8 mouse cellular contexts compared by ENCODE assay signal in genomic region chr1:51998542-51998941, GRCm38 (mm10). TPM values are rescaled to one million over a fixed set of nuclear protein-coding genes. Genes with fewer than 3 reads are reported as not detected.
DNase-seq lines count a peak whose midpoint lies in the region; ATAC-seq and TF ChIP-seq lines count a peak whose summit lies in the region.
"Had no signal": no experiment of that assay in that cellular context is flagged by ENCODE, and none has a peak within 500 bp of the region (broad histone marks: within the 10 kb centered on the region; RNA-seq: fewer than 3 reads in every experiment).

No protein-coding gene starts in this region.

- DNase-seq in liver = peak; percentile 26
- DNase-seq in ES-E14 (ENCODE audit: low read depth, low spot score) = peak; percentile 25
- peak; percentile 73 for DNase-seq in adrenal gland, postnatal 14 days
- peak; percentile 20 to 22 for DNase-seq in gastrocnemius, postnatal 4 days (ENCODE audit: low spot score in 2 of 2)
- peak; percentile 36 for DNase-seq in limb, embryonic 14.5 days (ENCODE audit: low spot score)
- peak; percentile 69 for DNase-seq in splenic B cell, adult 2 months (ENCODE audit: low read depth, low spot score)

- no peaks in the 10 kb centered on the region for H3K36me3 ChIP-seq in liver, embryonic 12.5 days
- H3K36me3 ChIP-seq in ES-E14 (ENCODE audit: control insufficient read depth, insufficient read depth, low read length, poor library complexity, severe bottlenecking) = no peaks in the 10 kb centered on the region
- H3K36me3 ChIP-seq in limb, embryonic 14.5 days (ENCODE audit: control insufficient read depth, insufficient read depth, low read length) = no peaks in the 10 kb centered on the region
- H3K36me3 ChIP-seq in splenic B cell, adult 2 months (ENCODE audit: control insufficient read depth, insufficient read depth, low read length, poor library complexity, severe bottlenecking) = no peaks in the 10 kb centered on the region

- no peak overlapping the region for H3K27ac ChIP-seq in liver, embryonic 12.5 days
- no peak overlapping the region for H3K27ac ChIP-seq in ES-E14 (ENCODE audit: insufficient read depth, low read depth, low read length, poor library complexity, severe bottlenecking)
- no peak overlapping the region for H3K27ac ChIP-seq in limb, embryonic 14.5 days (replicated peaks; ENCODE audit: low read depth, low read length)
- H3K27ac ChIP-seq: macrophage had no signal

- no peak overlapping the region for H3K9ac ChIP-seq in liver, embryonic 12.5 days
- H3K9ac ChIP-seq in ES-E14 (ENCODE audit: insufficient read depth, low read depth, low read length, poor library complexity, severe bottlenecking) = no peak overlapping the region
- no peak overlapping the region for H3K9ac ChIP-seq in limb, embryonic 14.5 days (ENCODE audit: low read depth, low read length, severe bottlenecking)

- no peaks in the 10 kb centered on the region for H3K9me3 ChIP-seq in liver, embryonic 12.5 days (replicated peaks)
- no peaks in the 10 kb centered on the region for H3K9me3 ChIP-seq in ES-E14 (ENCODE audit: control insufficient read depth, insufficient read depth, low read depth, low read length)
- no peaks in the 10 kb centered on the region for H3K9me3 ChIP-seq in limb, embryonic 14.5 days (ENCODE audit: control insufficient read depth, low read length)

- no peak overlapping the region for H3K4me2 ChIP-seq in liver, embryonic 12.5 days
- no peak overlapping the region for H3K4me2 ChIP-seq in limb, embryonic 14.5 days (replicated peaks; ENCODE audit: low read depth, low read length, severe bottlenecking)

- 29% methylated on average over 5 of the region's 5 CpGs for WGBS in liver, embryonic 12.5 days (ENCODE audit: insufficient replicate concordance)
- 54% methylated on average over 5 of the region's 5 CpGs for WGBS in limb, embryonic 14.5 days

- no peaks in the 10 kb centered on the region for H3K27me3 ChIP-seq in liver, embryonic 12.5 days (replicated peaks)
- no peaks in the 10 kb centered on the region for H3K27me3 ChIP-seq in limb, embryonic 14.5 days (ENCODE audit: control insufficient read depth, insufficient read depth, low read length)
- H3K27me3 ChIP-seq in splenic B cell, adult 2 months (ENCODE audit: control insufficient read depth, insufficient read depth, low read length, poor library complexity, severe bottlenecking) = no peaks in the 10 kb centered on the region

- ATAC-seq in liver, embryonic 12.5 days = no peak
- ATAC-seq in limb, embryonic 14.5 days (ENCODE audit: low FRiP score, low read depth) = no peak

- H3K4me3 ChIP-seq in liver, embryonic 12.5 days = no peak overlapping the region
- no peak overlapping the region for H3K4me3 ChIP-seq in ES-E14 (ENCODE audit: insufficient read depth in 1 of 2, low read depth in 1 of 2, low read length in 2 of 2, poor library complexity in 1 of 2, severe bottlenecking in 1 of 2)
- no peak overlapping the region for H3K4me3 ChIP-seq in limb, embryonic 14.5 days (replicated peaks; ENCODE audit: low read length)

- in situ Hi-C loops in ES-E14 (cut with MboI; ENCODE audit: low sequenced_read_pairs in 2 of 2, unreplicated experiment in 2 of 2) = no loop called here

- H3K4me1 ChIP-seq in liver, embryonic 12.5 days = no peaks in the 10 kb centered on the region
- H3K4me1 ChIP-seq in ES-E14 (ENCODE audit: control insufficient read depth in 2 of 2, insufficient read depth in 2 of 2, low read length in 2 of 2, poor library complexity in 1 of 2) = no peaks in the 10 kb centered on the region
- H3K4me1 ChIP-seq in limb, embryonic 14.5 days (ENCODE audit: control insufficient read depth, insufficient read depth, low read length) = peaks cover 10% of the 10 kb centered on the region; the same call in 1 of the 2 replicates

- no peak for TF ChIP-seq POLR2A in limb, embryonic 14.5 days (IDR thresholded peaks at IDR 0.05; ENCODE audit: borderline replicate concordance, extremely low read depth, insufficient read depth, insufficient read length)

TF ChIP-seq in ES-E14, 5 proteins besides CTCF, POLR2A, EP300 and RAD21:
- TF ChIP-seq MAFK (IDR thresholded peaks at IDR 0.05; ENCODE audit: insufficient read depth, low read depth, low read length) = no peak
- peak; percentile 70 for TF ChIP-seq ZC3H11A (IDR thresholded peaks at IDR 0.05; ENCODE audit: borderline replicate concordance, low read depth, low read length)

RNA-seq across cellular contexts. Expression of gene Stat4, which starts 11.6 kb away (rescaled TPM):
- polyA plus RNA-seq in liver, embryonic 12.5 days (2016; fragmentation: Nextera tagmentation; extraction: Ambion mirVana) = 2.1 and 2.5 TPM in 2 replicates
- 3.8 and 5.6 TPM in 2 replicates for total RNA-seq in ES-E14 (2012; rRNA removed)
- 0.85 and 4.9 TPM in 2 replicates for total RNA-seq in adrenal gland, postnatal 14 days (2021)
- under 1 TPM in 1 of 2 experiments, not detected in 1; 0.21 TPM for total RNA-seq in gastrocnemius, postnatal 4 days (2021)
- polyA plus RNA-seq in limb, embryonic 14.5 days (2012; rRNA removed) = 0.44 and 0.60 TPM in 2 replicates
- polyA plus RNA-seq in limb, embryonic 14.5 days (2014; fragmentation: Nextera tagmentation; extraction: Ambion mirVana) = 0.51 and 2.1 TPM in 2 replicates

Comparison
In these comparisons a context has a peak if more than half of its experiments do, and no peak if none do; other contexts are left out.
1. DNase-seq: peak in every context shown above with its lines; median percentile 73 in adrenal gland, postnatal 14 days; 69 in splenic B cell, adult 2 months; 36 in limb, embryonic 14.5 days; 26 in liver; 25 in ES-E14; 21 in gastrocnemius, postnatal 4 days.